Mouse (Mus musculus) monocyte, adult 2 months (primary cell): ENCODE data around the gene Phxr2.
A peak's percentile ranks its signal among the peaks of the same experiment; 100 is the strongest.

ENCODE experiments used
- DNase-seq, 2 experiments: peaks; one replicate each; pipeline ENCODE4 v3.0.0; 2022; ENCODE audit warnings: low spot score in 2 of 2, low read depth in 1 of 2

Gene Phxr2

DNA sequence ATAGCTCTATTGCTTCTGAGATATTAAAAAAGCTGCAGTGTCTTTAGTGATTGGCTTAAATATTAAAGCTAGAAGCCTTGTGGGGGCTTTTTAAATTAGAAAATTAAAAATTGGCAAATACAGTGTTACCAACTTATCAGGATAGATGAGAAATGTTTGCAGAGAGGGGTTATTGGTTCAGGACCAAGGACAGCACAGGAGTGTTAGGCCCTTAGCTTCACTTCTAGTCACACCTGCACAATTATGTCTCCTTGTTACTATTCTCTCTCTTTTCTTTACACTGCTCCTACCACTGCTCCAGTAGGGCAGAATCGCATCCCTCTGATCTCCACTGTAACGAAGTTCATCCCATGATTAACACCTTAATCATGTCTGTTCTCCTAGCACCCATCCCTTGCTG is 31.0 kb downstream of the Phxr2 start:
- DNase-seq, result no peak

DNA sequence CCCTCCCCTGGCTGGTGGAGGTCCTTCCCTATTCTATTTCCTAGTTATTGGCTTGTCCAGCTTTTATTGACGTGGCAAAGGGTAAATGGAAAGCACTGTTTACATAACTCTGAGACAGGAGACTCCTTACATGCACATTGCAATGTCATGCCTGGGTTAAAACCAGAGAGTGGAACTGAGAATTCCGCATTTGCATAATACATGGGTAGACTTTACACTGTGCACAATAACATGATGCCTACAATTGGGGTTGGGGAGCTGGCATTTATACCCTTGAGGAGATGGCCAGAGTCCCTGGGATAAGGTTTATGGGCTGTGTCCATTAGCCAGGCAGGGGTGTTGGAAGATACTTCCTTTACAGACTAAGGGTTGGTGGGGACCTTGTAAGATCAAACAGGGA is 32.8 kb downstream of the Phxr2 start:
- no peak for DNase-seq

DNA sequence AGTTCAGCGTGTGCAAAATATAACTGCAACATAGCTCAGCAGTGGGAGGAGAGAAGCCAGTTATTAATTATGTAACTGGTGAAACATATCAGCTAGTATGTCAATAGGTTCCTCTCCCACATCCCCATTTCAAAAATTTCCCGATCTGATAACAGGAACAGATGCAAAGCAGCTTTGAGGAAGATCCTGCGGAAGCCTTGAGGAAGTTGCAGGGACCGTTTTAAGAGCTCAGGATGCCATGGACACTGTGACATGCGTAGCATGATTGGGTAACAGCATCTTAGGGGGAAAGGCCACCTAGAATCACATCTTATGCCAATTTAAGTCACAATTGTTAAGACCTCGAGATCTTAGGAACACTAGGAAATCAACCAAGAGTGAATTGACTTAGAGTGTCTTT is 36.2 kb downstream of the Phxr2 start:
- no peak for DNase-seq

DNA sequence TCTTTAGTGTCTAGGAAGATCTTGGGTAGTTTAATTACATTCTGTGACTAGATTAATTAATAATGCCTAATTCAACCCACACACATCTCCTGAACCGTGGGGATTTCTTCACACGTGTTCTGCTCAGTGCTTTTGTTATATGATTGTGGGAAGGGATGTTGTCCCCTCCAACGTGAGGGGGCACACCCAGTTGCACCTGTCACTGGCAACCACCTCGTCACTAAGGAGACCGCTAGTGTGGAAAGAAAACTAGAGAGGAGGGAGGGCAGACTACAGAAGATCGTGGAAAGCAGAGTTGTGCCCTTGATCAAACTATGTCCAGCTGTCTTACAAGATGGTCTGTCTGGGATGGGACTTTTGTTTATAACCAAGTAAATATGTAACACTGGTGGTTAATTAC is 40.1 kb downstream of the Phxr2 start:
- no peak for DNase-seq

DNA sequence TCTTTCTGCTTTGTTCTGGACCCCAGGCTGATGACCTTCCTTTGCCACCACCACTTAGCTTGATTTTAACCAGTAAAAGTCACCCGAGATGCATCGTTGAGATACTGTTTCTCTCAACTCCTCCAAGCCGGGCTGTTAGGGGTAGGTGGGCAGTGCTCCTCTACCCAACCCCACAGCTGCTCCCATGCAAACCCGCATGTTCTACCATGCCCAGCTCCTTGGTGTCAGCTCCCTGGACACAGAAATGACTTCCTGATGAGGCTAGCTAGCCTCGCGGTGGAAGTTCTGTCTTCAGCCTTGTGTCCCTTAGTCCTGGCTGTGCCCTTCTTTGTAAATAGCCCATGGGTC is 40.9 kb downstream of the Phxr2 start:
- DNase-seq, result no peak

DNA sequence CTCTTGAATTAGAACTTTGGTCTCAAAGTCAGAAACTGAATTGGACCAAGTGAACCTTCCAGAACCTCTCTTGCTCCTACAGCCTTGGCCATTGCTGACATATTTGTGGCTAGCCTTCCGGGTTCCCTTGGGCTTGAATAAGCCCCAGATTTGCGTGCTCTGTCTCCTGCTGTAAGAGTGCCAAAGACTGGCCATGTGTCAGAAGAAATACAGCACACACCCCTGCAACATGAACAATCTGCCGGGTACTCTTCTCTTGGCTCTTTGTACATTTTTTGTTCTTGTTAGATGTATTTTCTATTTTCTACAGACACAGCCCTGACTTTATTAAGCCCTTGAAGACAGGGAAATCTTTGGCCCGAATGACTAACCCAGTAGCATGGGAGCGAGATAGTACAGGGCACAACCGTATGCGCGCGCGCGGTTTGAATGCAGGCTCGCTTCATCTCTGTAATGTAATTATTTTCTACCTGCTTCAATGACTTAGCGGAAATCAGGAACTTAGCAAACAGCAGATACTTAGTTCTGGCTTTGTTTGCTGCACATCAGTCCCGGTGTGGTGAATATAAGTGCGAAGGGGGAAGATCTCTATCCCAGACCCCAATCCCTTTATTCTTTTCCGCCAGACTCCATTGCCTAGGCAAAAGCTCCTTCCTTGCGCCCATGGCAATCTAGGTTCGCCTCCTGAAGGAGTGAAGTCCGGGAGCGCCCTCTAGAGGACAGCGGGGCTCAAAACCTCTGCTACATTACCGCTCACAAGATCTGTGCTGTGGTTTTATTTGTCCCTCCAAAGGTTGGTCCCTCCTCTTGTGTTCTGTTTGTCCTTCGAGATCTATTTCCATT is 41.5 kb downstream of the Phxr2 start:
- DNase-seq, result peak in 1 of 2 experiments; percentile 41

DNA sequence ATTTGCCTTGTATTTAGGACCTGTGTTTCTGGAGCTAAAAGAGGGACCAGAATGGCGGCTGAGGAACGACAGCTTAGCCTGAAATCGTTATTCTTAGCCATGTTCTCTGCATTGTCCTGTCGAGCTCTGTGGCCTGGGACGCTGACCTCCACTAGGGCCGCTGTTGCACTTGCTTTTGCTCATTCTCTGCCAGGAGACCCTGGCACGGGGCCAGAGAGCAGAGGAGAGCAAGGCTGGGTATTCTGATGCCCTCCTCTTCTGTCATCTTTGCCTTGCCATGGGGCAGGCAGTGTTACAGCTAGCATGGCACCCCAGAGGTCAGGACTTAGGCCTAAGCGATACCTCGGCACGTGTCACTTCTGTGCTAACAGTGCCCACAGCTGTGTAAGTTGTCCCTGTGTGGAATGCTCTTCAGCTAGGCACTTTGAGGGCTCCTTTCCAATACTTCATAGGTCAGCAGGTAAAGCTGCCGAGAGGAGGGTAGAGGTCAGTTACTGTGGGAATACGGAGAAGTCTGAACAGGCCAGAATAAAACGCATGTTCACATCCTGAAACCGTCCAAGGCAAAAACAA is 42.6 kb downstream of the Phxr2 start:
- DNase-seq, result no peak

DNA sequence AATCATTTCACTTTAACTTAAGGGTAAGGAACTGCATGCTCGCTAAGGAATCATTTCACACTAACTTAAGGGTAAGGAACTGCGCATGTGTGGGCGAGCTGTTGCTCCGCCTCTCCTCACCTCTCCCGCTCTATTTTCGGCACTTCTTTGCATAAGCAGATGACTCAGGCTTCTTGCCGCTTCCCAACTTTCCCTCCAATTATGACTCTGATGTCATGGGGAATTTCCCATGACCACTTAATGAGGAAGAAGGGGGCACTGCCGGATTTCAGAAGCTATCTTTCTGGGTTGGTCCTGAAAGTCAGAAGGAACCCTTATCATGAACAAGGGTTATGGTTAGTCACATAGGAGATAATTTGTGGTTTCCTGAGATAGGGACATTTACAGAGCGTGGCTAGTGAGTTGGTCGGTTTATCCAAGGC is 44.5 kb downstream of the Phxr2 start:
- DNase-seq, result no peak

DNA sequence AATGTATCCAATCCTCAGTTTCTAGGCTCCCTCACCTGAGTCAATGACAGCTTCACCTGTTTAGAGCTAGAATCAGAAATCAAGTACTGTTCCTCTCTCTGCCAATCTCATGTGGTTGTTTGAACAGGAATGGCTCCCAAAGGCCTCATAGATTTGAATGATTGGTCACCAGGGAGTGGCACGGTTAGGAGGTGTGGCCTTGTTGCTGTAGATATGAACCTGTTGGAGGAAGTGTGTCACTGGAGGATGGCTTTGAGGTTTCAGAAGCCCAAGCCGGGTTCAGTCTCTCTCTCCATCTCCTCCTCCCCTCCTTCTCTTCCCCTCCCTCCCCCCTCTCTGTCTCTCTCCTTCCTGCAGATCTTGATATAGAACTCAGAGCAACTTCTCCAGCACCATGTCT is 47.5 kb downstream of the Phxr2 start:
- no peak for DNase-seq

DNA sequence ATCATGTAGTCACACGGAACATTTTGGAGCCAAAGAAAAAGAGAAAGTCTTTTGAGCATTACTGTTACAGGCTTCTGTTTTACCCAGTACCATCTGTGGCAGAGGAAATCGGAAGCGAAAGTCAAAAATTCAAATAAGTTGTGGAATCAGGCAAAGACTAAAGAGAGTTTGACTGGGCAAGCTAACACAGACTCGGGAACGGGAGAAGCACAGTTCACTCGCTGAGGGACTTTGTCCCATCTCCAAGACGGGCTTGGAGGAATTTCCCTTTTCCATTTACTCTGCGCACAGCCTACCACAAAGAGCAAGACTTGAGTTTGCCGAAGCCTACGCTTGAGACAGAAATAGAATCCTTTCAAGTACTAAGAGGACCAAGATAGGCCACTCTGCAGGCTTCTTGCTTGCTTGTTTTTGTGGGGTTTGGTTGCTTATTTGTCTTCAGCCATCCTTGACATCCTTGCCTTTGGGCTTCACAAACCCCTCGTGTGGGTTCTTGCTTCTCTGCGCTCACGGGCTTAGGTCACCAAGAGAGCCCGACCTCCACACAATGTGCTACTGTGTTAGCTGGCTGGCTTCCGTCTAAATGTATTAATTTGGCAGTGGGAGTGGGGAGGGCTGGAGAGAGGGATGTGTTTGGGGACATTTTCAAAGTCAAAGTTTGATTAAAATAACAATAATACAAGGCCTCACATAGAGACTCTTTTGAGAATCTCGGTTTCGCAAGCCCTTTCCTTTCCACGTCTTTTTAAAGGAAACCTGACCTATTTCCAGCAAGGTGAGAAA is 49.8 kb downstream of the Phxr2 start:
- no peak for DNase-seq
